Mouse (Mus musculus) spleen, postnatal 4 days (tissue): ENCODE data around the gene Gm10230.
"Not testable (repeated sequence)": the region's sequence is repeated elsewhere in the genome, so short reads cannot be mapped to it uniquely, and the experiment has no call there.

ENCODE experiments used
- DNase-seq, 2 experiments: peaks; one replicate each; pipeline ENCODE4 v3.0.0; 2022; ENCODE audit warnings: low spot score in 2 of 2

Gm10230 gene

GRCm38 (mm10) chrX:27494782-27495181, at the start of gene Gm10230:
TSS of gene Gm10230 (minus strand) at chrX:27494882.
- DNase-seq: not testable (repeated sequence)
